Mouse (Mus musculus) MEL (cell line): ENCODE results near the gene Inpp5a.

Experiments
- CTCF ChIP-seq, 3 experiments: IDR thresholded peaks in 2 of 3; conservative IDR thresholded peaks in 1 of 3; 2 replicates each; pipeline ENCODE4 v1.5.1; 2011 to 2012; ENCODE audit warnings: low read length in 3 of 3, low read depth in 2 of 3, mild to moderate bottlenecking in 2 of 3, improper control_type of control experiment in 1 of 3, inconsistent platforms in 1 of 3, mixed read lengths in 1 of 3, moderate library complexity in 1 of 3; ENCODE audit not compliant: control insufficient read depth in 1 of 3, insufficient read depth in 1 of 3, poor library complexity in 1 of 3, severe bottlenecking in 1 of 3
- EP300 ChIP-seq, 2 experiments: IDR thresholded peaks; 2 replicates each; pipeline ENCODE4 v1.6.1; 2011; ENCODE audit warnings: improper control_type of control experiment in 2 of 2, low read length in 2 of 2, low read depth in 1 of 2, mild to moderate bottlenecking in 1 of 2
- JUND ChIP-seq: IDR thresholded peaks from 2 replicates; pipeline ENCODE4 v1.6.1; 2011; ENCODE audit warnings: low read depth, mild to moderate bottlenecking, improper control_type of control experiment, low read length
- MAX ChIP-seq: IDR thresholded peaks from 2 replicates; pipeline ENCODE4 v1.6.1; 2011; ENCODE audit warnings: low read length, improper control_type of control experiment
- MEF2A ChIP-seq: IDR thresholded peaks from 2 replicates; pipeline ENCODE4 v1.6.1; 2014; ENCODE audit warnings: low read depth, mild to moderate bottlenecking, inconsistent platforms, low read length, improper control_type of control experiment; ENCODE audit not compliant: poor library complexity, insufficient replicate concordance, severe bottlenecking; ENCODE audit errors: extremely low read depth
- POLR2A ChIP-seq, 2 experiments: IDR thresholded peaks; 2 replicates each; pipeline ENCODE4 v1.6.1; 2011 to 2012; ENCODE audit warnings: low read length in 2 of 2, mild to moderate bottlenecking in 2 of 2, control low read depth in 1 of 2, improper control_type of control experiment in 1 of 2, low read depth in 1 of 2, moderate library complexity in 1 of 2; ENCODE audit not compliant: control insufficient read depth in 1 of 2, insufficient read depth in 1 of 2, poor library complexity in 1 of 2
- POLR2AphosphoS2 ChIP-seq: IDR thresholded peaks from 2 replicates; pipeline ENCODE4 v1.6.1; 2011; ENCODE audit warnings: low read length, improper control_type of control experiment
- POLR2AphosphoS5 ChIP-seq: IDR thresholded peaks from 2 replicates; pipeline ENCODE4 v1.6.1; 2012; ENCODE audit warnings: low read depth, borderline replicate concordance, mild to moderate bottlenecking, inconsistent platforms, low read length, moderate library complexity, mixed read lengths
- USF1 ChIP-seq: IDR thresholded peaks from 2 replicates; pipeline ENCODE4 v1.6.1; 2014; ENCODE audit warnings: low read depth, mild to moderate bottlenecking, inconsistent platforms, low read length, improper control_type of control experiment, moderate library complexity
- ZC3H11A ChIP-seq: IDR thresholded peaks from 2 replicates; pipeline ENCODE4 v1.6.1; 2012; ENCODE audit warnings: low read depth, mild to moderate bottlenecking, inconsistent platforms, low read length, improper control_type of control experiment

DNA sequence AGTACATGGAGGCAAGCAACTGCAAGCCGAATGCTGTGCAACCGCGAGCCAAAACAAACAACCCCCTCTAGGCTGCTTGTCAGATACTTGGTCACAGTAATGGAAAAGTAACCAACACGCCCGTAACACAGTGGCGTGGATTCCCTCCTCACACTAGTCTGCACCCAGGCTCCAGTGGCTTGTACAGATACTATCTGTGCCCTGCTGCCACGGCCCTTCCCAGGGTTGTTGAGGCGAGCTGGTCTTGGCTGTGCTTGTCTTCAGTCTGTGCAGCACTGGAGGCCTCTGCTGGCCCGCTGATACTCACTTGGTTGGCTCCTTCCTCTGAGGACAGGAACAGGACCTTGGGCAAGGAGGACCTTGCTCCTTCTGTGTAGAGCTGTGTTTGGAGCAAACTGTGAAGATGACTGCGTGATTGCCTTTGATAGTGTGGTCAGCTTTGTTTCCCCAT is 52.9 kb downstream of the Inpp5a start:
- TF ChIP-seq POLR2A (IDR thresholded peaks at IDR 0.05; ENCODE audit: control insufficient read depth in 1 of 2, insufficient read depth in 1 of 2, low read depth in 1 of 2, low read length in 2 of 2, poor library complexity in 1 of 2): no peak
- TF ChIP-seq POLR2AphosphoS2: no peak
- TF ChIP-seq POLR2AphosphoS5: no peak
- TF ChIP-seq CTCF (IDR thresholded peaks at IDR 0.05 in 2 of 3, conservative IDR thresholded peaks at IDR 0.05 in 1 of 3; ENCODE audit: control insufficient read depth in 1 of 3, insufficient read depth in 1 of 3, low read depth in 2 of 3, low read length in 3 of 3, poor library complexity in 1 of 3, severe bottlenecking in 1 of 3): no peak
- TF ChIP-seq USF1: no peak
- no peak for TF ChIP-seq JUND
- no peak for TF ChIP-seq EP300 (IDR thresholded peaks at IDR 0.05; ENCODE audit: low read depth in 1 of 2, low read length in 2 of 2)
- no peak for TF ChIP-seq MEF2A
- TF ChIP-seq ZC3H11A: no peak
- TF ChIP-seq MAX: no peak
